Mouse (Mus musculus) hematopoietic stem cell, adult 5-6 weeks (primary cell): ENCODE measurements around the gene Arl5a. TPM values are rescaled to one million over a fixed set of nuclear protein-coding genes. Genes with fewer than 3 reads are reported as not detected.

Source experiments
- ATAC-seq, 2 experiments: fragments of 125-278 bp in 1 of 2; replicated peaks in 1 of 2; 2 replicates each; pipeline ENCODE4 v1.8.0; 2016 to 2017; ENCODE audit warnings: inconsistent platforms in 2 of 2, mild to moderate bottlenecking in 2 of 2, moderate number of reproducible peaks in 2 of 2, low read depth in 1 of 2, moderate TSS enrichment in 1 of 2; ENCODE audit not compliant: low FRiP score in 2 of 2, poor library complexity in 2 of 2, severe bottlenecking in 2 of 2, insufficient read depth in 1 of 2, low TSS enrichment in 1 of 2
- total RNA-seq: library from RNA; stranded (forward); fragments of 172-1452, 232-1000 nt; gene quantifications from 2 replicates; pipeline ENCODE4 v1.2.3, GENCODE M21; 2017

Gene Arl5a
- total RNA-seq, 1 experiment from 2014 or later: 49.3 TPM

DNA sequence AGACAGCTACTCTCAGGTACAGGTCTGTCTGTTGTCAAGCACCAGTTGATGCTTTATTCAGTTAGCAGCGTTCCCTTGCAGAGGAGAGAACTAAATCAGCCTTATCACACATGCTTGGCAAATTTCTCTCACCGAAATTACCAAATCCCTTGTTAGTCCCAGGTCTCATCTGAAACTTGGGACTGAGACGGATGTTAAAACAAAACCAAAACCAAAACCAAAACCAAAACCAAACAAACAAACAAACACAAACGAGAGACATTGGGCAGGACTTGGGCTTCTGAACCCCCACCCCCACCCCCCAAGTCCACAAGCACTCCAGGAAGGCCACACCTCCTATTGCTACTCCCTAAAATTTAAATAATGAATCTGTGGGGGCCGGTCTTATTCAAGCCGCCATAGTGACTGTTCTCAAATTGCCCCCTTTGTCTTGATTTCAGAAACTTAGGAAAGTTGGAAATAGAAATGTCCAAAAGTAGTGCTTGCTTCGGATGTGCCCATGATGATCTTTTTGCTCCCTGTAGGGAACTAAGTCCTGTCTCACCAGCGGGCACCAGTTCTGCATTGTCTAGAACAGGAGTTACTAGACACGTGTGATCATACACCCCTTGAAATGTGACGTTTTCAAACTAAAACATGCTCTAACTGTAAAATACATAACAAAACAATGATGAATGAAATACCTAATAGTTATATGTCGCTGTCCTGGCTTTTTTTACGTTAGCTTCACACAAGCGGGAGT lies 46.8 kb downstream of the Arl5a start:
- no peak for ATAC-seq

GRCm38 (mm10) chr2:52374706-52375105 lies 50.0 kb downstream of the Arl5a start:
- ATAC-seq: no peak

- ATAC-seq: no peak
Observed at GRCm38 (mm10) chr2:52372480-52372879, 52.2 kb downstream of the Arl5a start.

GRCm38 (mm10) chr2:52372080-52372479 lies 52.6 kb downstream of the Arl5a start:
- ATAC-seq: no peak

GRCm38 (mm10) chr2:52371066-52371465 lies 53.6 kb downstream of the Arl5a start:
- ATAC-seq: peak; percentile 7 to 37; a peak in 3 of 4 replicates

DNA sequence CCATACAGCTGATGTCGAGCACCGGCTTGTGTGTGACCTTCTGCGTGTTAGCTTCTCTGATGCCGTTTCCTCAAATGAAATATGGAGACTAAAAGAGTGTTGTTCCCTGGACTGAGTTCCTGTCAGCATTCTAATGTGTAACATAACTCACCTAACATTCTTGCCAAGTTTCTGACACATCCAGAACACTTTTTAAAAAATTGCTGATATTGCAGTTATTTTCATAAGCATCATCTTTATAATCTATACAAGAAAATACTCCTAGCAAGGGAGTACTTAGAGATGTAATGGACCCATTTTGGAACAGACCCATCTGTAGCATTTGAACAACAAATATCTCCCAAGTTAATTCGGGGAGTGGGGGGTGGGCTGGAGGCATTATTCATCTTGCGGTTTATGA lies 55.1 kb downstream of the Arl5a start:
- no peak for ATAC-seq

DNA sequence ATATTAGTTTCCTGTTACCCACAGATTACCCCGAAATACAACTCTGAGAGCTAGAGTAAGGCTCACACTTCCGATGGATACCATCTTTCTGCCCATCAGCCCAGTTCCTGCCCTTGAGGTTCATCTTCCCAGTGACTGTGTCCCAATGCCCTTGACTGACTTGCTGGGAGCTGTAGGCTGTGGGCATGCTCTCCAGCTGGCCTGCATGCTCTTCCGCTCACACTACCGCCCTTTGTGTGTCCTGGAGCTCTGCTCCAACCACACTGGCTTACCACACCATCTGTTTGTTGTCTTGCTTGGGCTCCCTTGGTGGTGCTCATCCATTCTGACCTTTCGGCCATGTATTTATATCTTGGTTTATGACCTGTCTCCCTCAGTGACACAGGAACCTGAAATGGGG lies 57.0 kb downstream of the Arl5a start:
- no peak for ATAC-seq

DNA sequence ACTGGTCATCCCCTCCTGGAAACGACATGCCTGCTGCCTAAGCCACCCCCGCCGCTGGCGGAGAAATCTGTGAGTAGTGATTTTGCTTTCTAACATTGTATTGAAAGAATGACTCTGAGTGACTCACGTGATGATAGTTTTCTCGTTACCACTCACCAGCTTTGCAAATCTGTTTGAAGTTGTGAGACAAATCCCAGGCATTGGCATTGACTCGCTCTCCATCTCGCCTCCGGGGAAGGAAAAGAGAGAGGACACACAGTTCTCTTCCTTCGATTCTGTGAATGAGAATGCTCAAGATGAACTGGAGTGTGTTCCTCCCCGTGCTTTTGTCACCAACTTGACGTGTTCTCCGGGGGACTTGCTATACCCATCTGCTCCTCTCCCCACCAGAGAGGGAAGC lies 57.5 kb downstream of the Arl5a start:
- ATAC-seq: no peak

- no peak for ATAC-seq
Observed at GRCm38 (mm10) chr2:52361086-52361485, 63.6 kb downstream of the Arl5a start.

- ATAC-seq: no peak
Observed at GRCm38 (mm10) chr2:52359722-52360121, 65.0 kb downstream of the Arl5a start.

- no peak for ATAC-seq
Observed at GRCm38 (mm10) chr2:52358156-52358555, 66.5 kb downstream of the Arl5a start.

DNA sequence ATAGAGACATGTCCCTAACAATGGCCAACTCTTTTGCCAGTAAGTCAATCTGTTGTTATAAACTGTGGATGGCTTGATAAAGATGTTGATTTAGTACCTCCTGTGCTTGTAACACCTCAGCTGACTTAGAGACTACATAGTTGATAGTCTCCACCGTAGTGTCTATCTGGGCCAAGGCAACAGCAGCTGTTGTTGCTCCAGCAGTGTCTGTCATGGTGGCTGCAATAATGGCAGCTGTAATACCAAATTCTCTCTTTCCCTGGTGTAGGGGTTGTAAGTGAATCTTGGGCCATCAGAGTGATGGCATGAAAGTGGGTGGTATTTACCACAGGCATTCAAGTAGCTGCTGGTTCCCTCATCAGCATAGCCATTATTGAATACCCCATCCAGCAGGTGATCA lies 73.7 kb downstream of the Arl5a start:
- ATAC-seq: no peak

Other genes with a start within 250 kb of the Arl5a start
- gene Neb, start 46.4 kb downstream of the Arl5a start, total RNA-seq: 0.30 and 3.3 TPM in 2 replicates